Mouse (Mus musculus) cerebellum, adult 2 months (tissue): ENCODE results near the gene Nos3.

ENCODE experiments used
- CTCF ChIP-seq: fragments of 200-500 bp; IDR thresholded peaks from 2 replicates; pipeline ENCODE4 v1.5.1; 2011; ENCODE audit warnings: low read depth, mild to moderate bottlenecking, control low read depth, low read length, moderate library complexity, borderline replicate concordance; ENCODE audit not compliant: insufficient read depth
- POLR2A ChIP-seq: fragments of 200-500 bp; IDR thresholded peaks from 2 replicates; pipeline ENCODE4 v1.6.1; 2011; ENCODE audit warnings: low read length, control low read depth, borderline replicate concordance; ENCODE audit not compliant: insufficient read depth

- TF ChIP-seq CTCF (peak; percentile 93), POLR2A (no peak)
These were observed 3.7 kb upstream of the Nos3 start for GRCm38 (mm10) chr5:24360792-24361454.
